Mouse (Mus musculus) small intestine, adult 2 months (tissue): ENCODE measurements around the gene Sdsl. TPM values are rescaled to one million over a fixed set of nuclear protein-coding genes. Genes with fewer than 3 reads are reported as not detected.

Source experiments
- H3K27ac ChIP-seq: fragments of 200-500 bp; 2 replicates; pipeline ENCODE4 v1.5.1; 2012; ENCODE audit warnings: low read depth, low read length, control low read depth, inconsistent platforms; ENCODE audit not compliant: insufficient read depth
- H3K27me3 ChIP-seq: fragments of 200-500 bp; 2 replicates; pipeline ENCODE4 v1.6.1; 2012; ENCODE audit warnings: mild to moderate bottlenecking, moderate library complexity, low read length, inconsistent platforms; ENCODE audit not compliant: control insufficient read depth, insufficient read depth
- H3K36me3 ChIP-seq: fragments of 200-500 bp; 2 replicates; pipeline ENCODE4 v1.6.1; 2012; ENCODE audit warnings: mild to moderate bottlenecking, low read length, control low read depth, inconsistent platforms; ENCODE audit not compliant: control insufficient read depth, insufficient read depth
- H3K4me1 ChIP-seq: fragments of 200-500 bp; 2 replicates; pipeline ENCODE4 v1.6.1; 2012; ENCODE audit warnings: low read length, inconsistent platforms, mixed read lengths; ENCODE audit not compliant: control insufficient read depth, insufficient read depth, insufficient read length
- H3K4me3 ChIP-seq: fragments of 200-500 bp; 2 replicates; pipeline ENCODE4 v1.5.1; 2012; ENCODE audit warnings: low read depth, mild to moderate bottlenecking, control low read depth, inconsistent platforms, low read length, moderate library complexity
- CTCF ChIP-seq: fragments of 200-500 bp; IDR thresholded peaks from 2 replicates; pipeline ENCODE4 v1.5.1; 2012; ENCODE audit warnings: low read depth, mild to moderate bottlenecking, control low read depth, inconsistent platforms, low read length, moderate library complexity, mixed read lengths; ENCODE audit not compliant: insufficient replicate concordance, insufficient read length; ENCODE audit errors: extremely low read depth
- POLR2A ChIP-seq: fragments of 200-500 bp; IDR thresholded peaks from 2 replicates; pipeline ENCODE4 v1.6.1; 2012; ENCODE audit warnings: low read depth, mild to moderate bottlenecking, control low read depth, inconsistent platforms, low read length, moderate library complexity
- WGBS: fragments of 180-500 bp; shearing (Covaris S2); methylation state at CpG from one replicate; pipeline ENCODE4 v1.1.7; 2018; 5-methylcytosine and 5-hydroxymethylcytosine counted together
- polyA plus RNA-seq: library from polyadenylated mRNA; depleted of rRNA; stranded (reverse); fragments of >200 nt; gene quantifications from 2 replicates; pipeline ENCODE4 v1.2.3, GENCODE M21; 2012

The Sdsl gene
- polyA plus RNA-seq, 1 experiment: 46.4 TPM

GRCm38 (mm10) chr5:120438991-120439710 is 33.5 kb downstream of the Sdsl start:
- peaks cover 63% of the 10 kb centered on the region for H3K27me3 ChIP-seq
- H3K4me1 ChIP-seq: peaks cover 10% of the 10 kb centered on the region
- no peak overlapping the region for H3K27ac ChIP-seq
- TF ChIP-seq POLR2A (no peak), CTCF (no peak)
- no peak overlapping the region for H3K4me3 ChIP-seq
- 8% methylated on average over 27 of the region's 27 CpGs for WGBS
- H3K36me3 ChIP-seq: no peaks in the 10 kb centered on the region

- WGBS: 9% methylated on average over 13 of the region's 13 CpGs
Measured at GRCm38 (mm10) chr5:120438469-120438868, 34.1 kb downstream of the Sdsl start.

DNA sequence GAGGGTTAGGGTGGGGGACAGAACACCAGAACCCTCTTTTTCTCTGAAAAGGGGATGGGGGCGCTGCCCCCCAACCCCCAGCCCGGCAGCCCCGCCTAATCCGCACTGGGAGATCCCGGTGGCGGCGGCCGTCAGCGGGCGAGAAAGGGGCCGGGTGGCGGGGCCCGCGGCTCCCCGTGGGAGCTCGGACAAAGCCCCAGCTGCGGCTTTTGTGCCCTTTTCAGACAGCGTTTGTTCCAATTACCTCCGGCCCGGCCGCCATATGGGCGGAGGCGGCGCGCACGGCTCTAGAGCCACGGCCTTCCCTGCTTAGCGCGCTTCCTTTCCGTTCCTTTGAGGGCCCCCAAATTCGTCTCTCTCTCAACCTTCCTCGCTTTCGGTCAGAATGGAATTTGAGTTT is 34.6 kb downstream of the Sdsl start:
- TF ChIP-seq CTCF (no peak), POLR2A (no peak)
- no peaks in the 10 kb centered on the region for H3K36me3 ChIP-seq
- H3K4me3 ChIP-seq: 0 out of 2 replicates have a peak overlapping the region, but pooled peaks have one; percentile 6
- no peak overlapping the region for H3K27ac ChIP-seq
- H3K4me1 ChIP-seq: peaks cover 10% of the 10 kb centered on the region
- WGBS: 1% methylated on average over 33 of the region's 33 CpGs
- peaks cover 73% of the 10 kb centered on the region for H3K27me3 ChIP-seq

More at GRCm38 (mm10) chr5:120438469-120438868, 34.1 kb downstream of the Sdsl start:
- Histone ChIP-seq H3K27me3 (peaks cover 69% of the 10 kb centered on the region), H3K36me3 (no peaks in the 10 kb centered on the region), H3K27ac (no peak overlapping the region), H3K4me3 (no peak overlapping the region), H3K4me1 (peaks cover 10% of the 10 kb centered on the region)
- TF ChIP-seq CTCF (no peak), POLR2A (no peak)

DNA sequence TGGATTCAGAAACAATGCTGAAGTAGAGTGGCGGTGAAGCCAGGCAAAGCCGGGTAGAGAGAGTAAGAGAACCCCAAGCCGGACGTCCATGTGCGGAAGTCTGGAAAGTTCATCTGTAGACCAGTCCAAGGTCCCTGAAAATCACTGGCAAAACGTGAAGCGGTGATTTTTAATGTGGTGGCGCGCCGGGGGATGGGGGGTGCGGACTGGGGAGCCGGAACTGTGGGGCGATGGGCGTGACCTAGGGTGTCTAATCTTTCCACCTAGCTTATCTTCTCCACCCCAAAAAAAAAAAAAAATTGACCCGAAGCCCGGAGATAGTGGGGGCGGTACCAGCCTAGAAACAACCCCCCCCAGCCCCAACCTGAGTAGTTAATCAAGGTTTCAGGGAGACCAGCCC is 35.1 kb downstream of the Sdsl start:
- Histone ChIP-seq H3K27me3 (peaks cover 77% of the 10 kb centered on the region), H3K4me3 (no peak overlapping the region), H3K36me3 (no peaks in the 10 kb centered on the region), H3K4me1 (peaks cover 10% of the 10 kb centered on the region), H3K27ac (no peak overlapping the region)
- WGBS: 1% methylated on average over 17 of the region's 17 CpGs
- TF ChIP-seq POLR2A (no peak), CTCF (peak; percentile 15; the same call in 1 of the 2 replicates)

DNA sequence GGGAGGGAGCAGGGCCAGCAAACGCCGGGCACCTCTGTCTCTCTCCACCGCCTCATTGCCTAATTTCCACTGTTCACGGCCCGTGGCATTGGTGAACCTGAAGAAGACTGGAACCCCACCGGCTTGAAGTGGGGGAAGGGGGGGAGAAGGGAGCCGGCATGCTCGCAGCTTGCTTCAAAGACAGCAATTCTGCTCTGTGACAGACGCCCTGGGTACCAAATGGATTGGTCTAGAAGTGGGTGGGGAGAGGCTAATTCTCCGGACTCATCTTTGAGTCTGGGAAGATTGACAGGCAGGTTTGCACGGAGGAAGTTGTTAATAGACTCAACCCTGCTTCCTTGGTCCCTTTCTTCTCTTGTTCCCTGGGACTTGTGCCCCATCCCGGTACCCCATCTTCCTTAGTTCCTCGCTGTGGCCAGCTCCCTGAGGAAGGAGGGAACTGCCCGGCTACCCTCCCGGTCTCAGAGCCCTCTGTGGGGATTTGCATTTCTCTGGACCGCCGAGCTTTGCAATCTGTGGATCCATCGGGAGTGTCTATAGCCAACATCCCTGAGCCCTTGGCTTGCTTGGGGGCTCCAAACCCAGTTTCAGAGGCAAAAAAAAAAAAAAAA is 35.6 kb downstream of the Sdsl start:
- H3K36me3 ChIP-seq: no peaks in the 10 kb centered on the region
- 2% methylated on average over 18 of the region's 18 CpGs for WGBS
- H3K4me3 ChIP-seq: peak overlapping the region; percentile 64
- peaks cover 10% of the 10 kb centered on the region for H3K4me1 ChIP-seq
- no peak for TF ChIP-seq CTCF
- peaks cover 82% of the 10 kb centered on the region for H3K27me3 ChIP-seq
- H3K27ac ChIP-seq: no peak overlapping the region

- peak overlapping the region; percentile 64 for H3K4me3 ChIP-seq
- H3K4me1 ChIP-seq: peaks cover 10% of the 10 kb centered on the region
- H3K36me3 ChIP-seq: no peaks in the 10 kb centered on the region
- no peak overlapping the region for H3K27ac ChIP-seq
- TF ChIP-seq POLR2A: no peak
- no peak for TF ChIP-seq CTCF
- H3K27me3 ChIP-seq: peaks cover 93% of the 10 kb centered on the region
- 1% methylated on average over 47 of the region's 47 CpGs for WGBS
Measured at GRCm38 (mm10) chr5:120435731-120436501, 36.7 kb downstream of the Sdsl start.

- no peaks in the 10 kb centered on the region for H3K36me3 ChIP-seq
- H3K4me1 ChIP-seq: peaks cover 7% of the 10 kb centered on the region
- peak overlapping the region; percentile 64; the same call in 1 of the 2 replicates for H3K4me3 ChIP-seq
- TF ChIP-seq POLR2A (no peak), CTCF (no peak)
- peaks cover 95% of the 10 kb centered on the region for H3K27me3 ChIP-seq
- WGBS: 2% methylated on average over 44 of the region's 44 CpGs
- no peak overlapping the region for H3K27ac ChIP-seq
Measured at GRCm38 (mm10) chr5:120435006-120435681, 37.5 kb downstream of the Sdsl start.
